Mouse (Mus musculus): ENCODE measurements around the gene Mex3a.

DNA sequence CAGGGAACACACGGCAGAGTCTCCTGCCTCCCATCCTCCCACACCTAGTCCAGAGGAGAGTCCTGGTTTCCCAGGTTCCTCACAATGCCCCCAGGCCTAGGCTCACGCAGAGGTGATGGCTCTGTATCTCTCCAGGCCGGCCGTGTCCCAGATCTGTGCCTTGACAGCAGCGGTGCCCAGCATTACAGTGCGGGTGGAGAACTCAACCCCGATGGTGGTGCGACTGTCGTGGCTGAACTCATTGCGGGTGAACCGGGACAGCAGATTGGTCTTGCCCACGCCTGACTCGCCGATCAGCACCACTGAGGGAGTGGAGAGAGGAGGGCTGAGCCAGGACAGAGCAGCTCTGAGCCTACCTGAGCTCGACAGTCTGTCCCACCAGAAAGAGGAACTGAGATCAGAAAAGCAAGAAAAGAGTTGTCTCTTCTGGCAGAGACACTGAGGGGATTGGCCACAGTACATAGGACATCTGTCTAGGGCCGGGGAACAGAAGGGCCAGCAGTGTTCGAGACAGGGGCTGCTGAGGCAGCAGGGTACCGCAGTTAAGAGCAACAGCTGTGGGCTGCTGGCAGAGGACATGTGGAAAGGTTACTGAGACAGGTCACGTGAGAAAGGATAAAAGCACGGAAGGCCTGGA is 12.9 kb downstream of the Mex3a start:
- TF ChIP-seq CTCF (IDR thresholded peaks at IDR 0.05; ENCODE audit: low read depth, low read length) (no peak), POLR2A (IDR thresholded peaks at IDR 0.05; ENCODE audit: extremely low read depth, insufficient read depth, low read length) (no peak)

Measured in liver, adult 2 months (tissue).